8 mouse cellular contexts compared by ENCODE assay signal in the genomic region with DNA sequence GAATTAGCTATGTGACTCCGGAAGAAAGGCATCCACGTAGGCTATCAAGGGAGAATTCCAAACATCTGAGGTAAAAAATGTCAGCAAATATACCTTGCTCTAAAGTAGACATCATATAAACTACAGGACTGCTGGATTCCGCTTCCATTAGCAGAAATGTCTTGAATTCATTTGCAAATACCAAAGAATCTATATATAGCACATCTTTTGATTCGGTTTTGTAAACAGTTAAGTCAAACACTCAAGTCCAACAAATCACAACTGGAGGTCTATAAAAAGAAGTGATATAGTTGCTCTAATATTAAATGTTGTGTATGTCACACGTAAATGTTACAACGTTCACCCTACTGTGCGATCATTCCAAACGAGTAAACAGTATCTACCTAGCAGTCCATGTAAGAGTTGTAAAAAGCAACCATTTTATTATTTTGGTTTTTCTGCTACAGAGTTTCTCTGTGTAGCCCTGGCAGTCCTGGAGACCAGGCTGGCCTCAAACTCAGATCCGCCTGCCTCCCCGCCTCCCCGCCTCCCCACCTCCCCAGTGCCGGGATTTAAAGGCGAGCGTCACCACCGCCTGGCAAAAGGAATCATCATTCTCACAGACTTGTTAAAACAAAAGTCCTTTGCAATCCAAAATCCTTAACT. TPM values are rescaled to one million over a fixed set of nuclear protein-coding genes. Genes with fewer than 3 reads are reported as not detected.
A peak's percentile ranks its signal among the peaks of the same experiment; 100 is the strongest.
DNase-seq lines count a peak whose midpoint lies in the region; ATAC-seq and TF ChIP-seq lines count a peak whose summit lies in the region.

No protein-coding gene starts in this region.

- no peak for TF ChIP-seq EP300 in liver, embryonic 14.5 days (IDR thresholded peaks at IDR 0.05; ENCODE audit: low read depth)

- peak overlapping the region; percentile 83 for H3K4me3 ChIP-seq in heart, embryonic 10.5 days
- H3K4me3 ChIP-seq in forebrain, embryonic 12.5 days (replicated peaks), result peak overlapping the region; percentile 80
- H3K4me3 ChIP-seq in liver, embryonic 14.5 days (ENCODE audit: insufficient read depth in 1 of 2, low read depth in 2 of 2, low read length in 2 of 2), result peak overlapping the region; percentile 88 to 90

- H3K36me3 ChIP-seq in heart, embryonic 10.5 days, result peaks cover 35% of the 10 kb centered on the region
- H3K36me3 ChIP-seq in forebrain, embryonic 12.5 days (replicated peaks), result peaks cover 24% of the 10 kb centered on the region
- H3K36me3 ChIP-seq in liver, embryonic 14.5 days (replicated peaks; ENCODE audit: control insufficient read depth, insufficient read depth, low read depth), result peaks cover 10% of the 10 kb centered on the region

- H3K27me3 ChIP-seq in heart, embryonic 10.5 days (ENCODE audit: insufficient read depth, poor library complexity, severe bottlenecking), result no peaks in the 10 kb centered on the region
- no peaks in the 10 kb centered on the region for H3K27me3 ChIP-seq in forebrain, embryonic 12.5 days
- H3K27me3 ChIP-seq in liver, embryonic 14.5 days (ENCODE audit: control insufficient read depth, insufficient read depth, low read length), result no peaks in the 10 kb centered on the region

- WGBS in heart, embryonic 10.5 days, result 9% methylated on average over 15 of the region's 15 CpGs
- 17% methylated on average over 15 of the region's 15 CpGs for WGBS in forebrain, embryonic 12.5 days
- WGBS in liver, embryonic 14.5 days (ENCODE audit: insufficient replicate concordance), result 8% methylated on average over 15 of the region's 15 CpGs

- H3K9me3 ChIP-seq in heart, embryonic 10.5 days, result no peaks in the 10 kb centered on the region
- no peaks in the 10 kb centered on the region for H3K9me3 ChIP-seq in forebrain, embryonic 12.5 days
- H3K9me3 ChIP-seq in liver, embryonic 14.5 days (ENCODE audit: control insufficient read depth, low read length), result no peaks in the 10 kb centered on the region

- no peak for DNase-seq in heart, embryonic 10.5 days (ENCODE audit: low spot score)
- DNase-seq in heart, postnatal 14 days, result no peak
- DNase-seq in A20 (ENCODE audit: low read depth, low spot score), result peak; percentile 42
- no peak for DNase-seq in liver, embryonic 14.5 days (ENCODE audit: low read depth in 3 of 3, low spot score in 3 of 3)
- DNase-seq in adrenal gland, postnatal 14 days, result no peak
- no peak for DNase-seq in adrenal gland, postnatal 10 days
- no peak for DNase-seq in right cerebral cortex, adult 18-20 months

- peak; percentile 3; the same call in 1 of the 2 replicates for ATAC-seq in forebrain, embryonic 12.5 days (ENCODE audit: low FRiP score)
- ATAC-seq in liver, embryonic 14.5 days (ENCODE audit: insufficient read depth), result peak; percentile 32

- no peak for TF ChIP-seq CTCF in liver, embryonic 14.5 days (IDR thresholded peaks at IDR 0.05; ENCODE audit: low read depth)

- intact Hi-C loops in heart, postnatal 14 days (cut with DNase I), result no loop called here

- H3K9ac ChIP-seq in forebrain, embryonic 12.5 days, result peak overlapping the region; percentile 83
- peak overlapping the region; percentile 78 for H3K9ac ChIP-seq in liver, embryonic 14.5 days (replicated peaks)

- H3K4me1 ChIP-seq in heart, embryonic 10.5 days, result peaks cover 30% of the 10 kb centered on the region
- peaks cover 47% of the 10 kb centered on the region for H3K4me1 ChIP-seq in forebrain, embryonic 12.5 days
- H3K4me1 ChIP-seq in liver, embryonic 14.5 days (replicated peaks; ENCODE audit: control insufficient read depth in 2 of 2, insufficient read depth in 2 of 2, low read length in 1 of 2), result peaks cover 18 to 21% of the 10 kb centered on the region in 2 experiments

- H3K27ac ChIP-seq in heart, embryonic 10.5 days, result peak overlapping the region; percentile 98
- peak overlapping the region; percentile 93 for H3K27ac ChIP-seq in forebrain, embryonic 12.5 days
- H3K27ac ChIP-seq in liver, embryonic 14.5 days, result peak overlapping the region; percentile 86

- H3K4me2 ChIP-seq in forebrain, embryonic 12.5 days, result peak overlapping the region; percentile 70
- peak overlapping the region; percentile 81 for H3K4me2 ChIP-seq in liver, embryonic 14.5 days (ENCODE audit: low read depth)

RNA-seq across cellular contexts. Expression of a gene that starts 0.6 kb away (rescaled TPM):
- polyA plus RNA-seq in heart, embryonic 10.5 days (2016; fragmentation: Nextera tagmentation; extraction: Ambion mirVana), result 224 and 232 TPM in 2 replicates
- 100 to 1,000 TPM in 1 of 2 experiments, 10 to 100 TPM in 1; 87.4 to 104 TPM for total RNA-seq in heart, postnatal 14 days (2021)
- polyA plus RNA-seq in forebrain, embryonic 12.5 days (2016; fragmentation: Nextera tagmentation; extraction: Ambion mirVana), result 268 and 275 TPM in 2 replicates
- polyA plus RNA-seq in liver, embryonic 14.5 days (2012; rRNA removed), result 49.6 and 58.8 TPM in 2 replicates
- polyA plus RNA-seq in liver, embryonic 14.5 days (2014; fragmentation: Nextera tagmentation; extraction: Ambion mirVana), result 127 and 138 TPM in 2 replicates
- total RNA-seq in adrenal gland, postnatal 14 days (2021), result 84.1 and 98.3 TPM in 2 replicates
- total RNA-seq in adrenal gland, postnatal 10 days (2021), result 10 to 100 TPM; 91.8 to 96.3 TPM

RNA-seq across cellular contexts. Expression of a gene that starts 5.1 kb away (rescaled TPM):
- polyA plus RNA-seq in heart, embryonic 10.5 days (2016; fragmentation: Nextera tagmentation; extraction: Ambion mirVana), result 25.9 and 33.1 TPM in 2 replicates
- total RNA-seq in heart, postnatal 14 days (2021), result 10 to 100 TPM; 56.1 to 63.3 TPM
- 46.0 and 46.5 TPM in 2 replicates for polyA plus RNA-seq in forebrain, embryonic 12.5 days (2016; fragmentation: Nextera tagmentation; extraction: Ambion mirVana)
- polyA plus RNA-seq in liver, embryonic 14.5 days (2012; rRNA removed), result 16.8 and 20.8 TPM in 2 replicates
- polyA plus RNA-seq in liver, embryonic 14.5 days (2014; fragmentation: Nextera tagmentation; extraction: Ambion mirVana), result 3.1 and 4.0 TPM in 2 replicates
- 96.1 and 101 TPM in 2 replicates for total RNA-seq in adrenal gland, postnatal 14 days (2021)
- 100 to 1,000 TPM in 1 of 2 experiments, 10 to 100 TPM in 1; 83.7 to 104 TPM for total RNA-seq in adrenal gland, postnatal 10 days (2021)

RNA-seq across cellular contexts. Expression of a gene that starts 7.5 kb away (rescaled TPM):
- 18.4 and 19.5 TPM in 2 replicates for polyA plus RNA-seq in heart, embryonic 10.5 days (2016; fragmentation: Nextera tagmentation; extraction: Ambion mirVana)
- total RNA-seq in heart, postnatal 14 days (2021), result 10 to 100 TPM in 1 of 2 experiments, 1 to 10 TPM in 1; 8.9 to 10.1 TPM
- 20.5 and 23.3 TPM in 2 replicates for polyA plus RNA-seq in forebrain, embryonic 12.5 days (2016; fragmentation: Nextera tagmentation; extraction: Ambion mirVana)
- polyA plus RNA-seq in liver, embryonic 14.5 days (2012; rRNA removed), result 2.8 and 3.3 TPM in 2 replicates
- 4.3 and 5.7 TPM in 2 replicates for polyA plus RNA-seq in liver, embryonic 14.5 days (2014; fragmentation: Nextera tagmentation; extraction: Ambion mirVana)
- total RNA-seq in adrenal gland, postnatal 14 days (2021), result 17.0 and 18.7 TPM in 2 replicates
- total RNA-seq in adrenal gland, postnatal 10 days (2021), result 10 to 100 TPM; 16.3 to 18.6 TPM

RNA-seq across cellular contexts. Expression of a gene that starts 28.1 kb away (rescaled TPM):
- polyA plus RNA-seq in heart, embryonic 10.5 days (2016; fragmentation: Nextera tagmentation; extraction: Ambion mirVana), result 101 and 113 TPM in 2 replicates
- total RNA-seq in heart, postnatal 14 days (2021), result 100 to 1,000 TPM in 1 of 2 experiments, 10 to 100 TPM in 1; 98.8 to 101 TPM
- 87.6 and 94.8 TPM in 2 replicates for polyA plus RNA-seq in forebrain, embryonic 12.5 days (2016; fragmentation: Nextera tagmentation; extraction: Ambion mirVana)
- 36.4 and 37.1 TPM in 2 replicates for polyA plus RNA-seq in liver, embryonic 14.5 days (2012; rRNA removed)
- 28.4 and 33.8 TPM in 2 replicates for polyA plus RNA-seq in liver, embryonic 14.5 days (2014; fragmentation: Nextera tagmentation; extraction: Ambion mirVana)
- total RNA-seq in adrenal gland, postnatal 14 days (2021), result 137 and 149 TPM in 2 replicates
- 100 to 1,000 TPM; 120 to 130 TPM for total RNA-seq in adrenal gland, postnatal 10 days (2021)

RNA-seq across cellular contexts. Expression of a gene that starts 32.1 kb away (rescaled TPM):
- 17.5 and 19.7 TPM in 2 replicates for polyA plus RNA-seq in heart, embryonic 10.5 days (2016; fragmentation: Nextera tagmentation; extraction: Ambion mirVana)
- total RNA-seq in heart, postnatal 14 days (2021), result 10 to 100 TPM; 13.6 to 15.4 TPM
- polyA plus RNA-seq in forebrain, embryonic 12.5 days (2016; fragmentation: Nextera tagmentation; extraction: Ambion mirVana), result 22.3 and 24.5 TPM in 2 replicates
- 22.8 and 22.9 TPM in 2 replicates for polyA plus RNA-seq in liver, embryonic 14.5 days (2012; rRNA removed)
- 13.2 and 15.9 TPM in 2 replicates for polyA plus RNA-seq in liver, embryonic 14.5 days (2014; fragmentation: Nextera tagmentation; extraction: Ambion mirVana)
- 27.6 and 31.4 TPM in 2 replicates for total RNA-seq in adrenal gland, postnatal 14 days (2021)
- total RNA-seq in adrenal gland, postnatal 10 days (2021), result 10 to 100 TPM; 24.1 to 32.7 TPM
